Mouse (Mus musculus): Measurements from ENCODE around the gene Pik3c2g. TPM values are rescaled to one million over a fixed set of nuclear protein-coding genes. Genes with fewer than 3 reads are reported as not detected.

The Pik3c2g gene
- 0.02 and 0.04 TPM in 2 replicates for polyA plus RNA-seq (2012; rRNA removed)

GRCm38 (mm10) chr6:139586892-139587291, at the start of gene Pik3c2g:
Gene Pik3c2g, plus strand, starts transcription at chr6:139587221.
- H3K4me3 ChIP-seq (ENCODE audit: insufficient read depth, low read length): no peak within 1 kb of the TSS
- no peak within 1 kb of the TSS for H3K27ac ChIP-seq (ENCODE audit: insufficient read depth, low read length)
- TF ChIP-seq POLR2A (IDR thresholded peaks at IDR 0.05; ENCODE audit: extremely low read depth, insufficient read depth, low read length) (no peak), CTCF (IDR thresholded peaks at IDR 0.05; ENCODE audit: extremely low read depth, insufficient read depth, low read length) (no peak)
- H3K4me1 ChIP-seq (ENCODE audit: control insufficient read depth, insufficient read depth, low read length): no peaks in the 10 kb centered on the region

DNA sequence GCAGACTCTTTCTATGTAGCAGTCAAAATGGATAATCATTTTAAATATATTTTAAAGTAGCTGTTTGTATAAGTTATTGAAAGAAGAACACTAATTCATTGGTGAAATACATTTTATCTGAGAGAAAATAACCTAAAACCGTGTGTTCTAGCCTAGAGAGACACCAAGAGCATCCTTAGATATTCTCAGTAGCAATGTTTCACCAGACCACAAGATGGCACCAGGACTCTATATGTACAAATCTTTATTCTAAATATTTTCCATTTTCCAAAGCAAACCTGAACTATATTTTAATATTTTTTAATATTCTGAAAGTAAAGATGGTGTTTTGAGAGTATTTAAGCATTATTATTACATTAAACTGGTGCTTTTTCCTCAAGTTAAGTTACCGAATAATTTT, 48.6 kb upstream of the Pik3c2g start:
- TF ChIP-seq POLR2A (IDR thresholded peaks at IDR 0.05; ENCODE audit: extremely low read depth, insufficient read depth, low read length) (no peak), CTCF (IDR thresholded peaks at IDR 0.05; ENCODE audit: extremely low read depth, insufficient read depth, low read length) (0 out of 2 replicates have a peak, but pooled peaks have one; percentile 3)
- no peaks in the 10 kb centered on the region for H3K4me1 ChIP-seq (ENCODE audit: control insufficient read depth, insufficient read depth, low read length)

GRCm38 (mm10) chr6:139555537-139556179, 31.4 kb upstream of the Pik3c2g start:
- H3K4me3 ChIP-seq (ENCODE audit: insufficient read depth, low read length): no peak overlapping the region
- no peak for TF ChIP-seq POLR2A (IDR thresholded peaks at IDR 0.05; ENCODE audit: extremely low read depth, insufficient read depth, low read length)
- no peak for TF ChIP-seq CTCF (IDR thresholded peaks at IDR 0.05; ENCODE audit: extremely low read depth, insufficient read depth, low read length)

More for the DNA sequence above, 48.6 kb upstream of the Pik3c2g start:
- H3K27ac ChIP-seq (ENCODE audit: insufficient read depth, low read length): no peak overlapping the region
- H3K4me3 ChIP-seq (ENCODE audit: insufficient read depth, low read length): no peak overlapping the region

DNA sequence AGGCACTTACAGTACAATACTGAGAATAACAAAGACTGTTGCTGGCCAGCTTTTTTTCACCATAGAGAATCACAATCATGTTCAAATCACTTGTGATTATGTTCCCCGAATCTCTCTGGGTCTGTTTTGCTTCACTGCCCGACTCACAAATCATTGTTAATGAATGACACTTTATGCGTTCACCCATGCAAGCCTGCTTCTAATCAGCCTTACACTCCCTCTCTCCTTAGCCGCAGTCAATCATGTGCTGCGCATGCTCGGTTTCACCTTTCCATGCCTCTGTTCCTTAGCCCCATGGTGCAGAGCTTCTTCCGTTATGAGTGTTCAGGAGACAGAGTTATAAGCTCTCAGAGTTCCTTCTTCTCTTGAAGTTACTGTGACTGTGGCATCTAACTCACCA, 17.8 kb upstream of the Pik3c2g start:
- no peak overlapping the region for H3K4me3 ChIP-seq (ENCODE audit: insufficient read depth, low read length)
- no peak overlapping the region for H3K27ac ChIP-seq (ENCODE audit: insufficient read depth, low read length)
- H3K4me1 ChIP-seq (ENCODE audit: control insufficient read depth, insufficient read depth, low read length): no peaks in the 10 kb centered on the region
- TF ChIP-seq POLR2A (IDR thresholded peaks at IDR 0.05; ENCODE audit: extremely low read depth, insufficient read depth, low read length): no peak
- TF ChIP-seq CTCF (IDR thresholded peaks at IDR 0.05; ENCODE audit: extremely low read depth, insufficient read depth, low read length): no peak

More at GRCm38 (mm10) chr6:139555537-139556179, 31.4 kb upstream of the Pik3c2g start:
- Histone ChIP-seq H3K27ac (ENCODE audit: insufficient read depth, low read length) (no peak overlapping the region), H3K4me1 (ENCODE audit: control insufficient read depth, insufficient read depth, low read length) (no peaks in the 10 kb centered on the region)

DNA sequence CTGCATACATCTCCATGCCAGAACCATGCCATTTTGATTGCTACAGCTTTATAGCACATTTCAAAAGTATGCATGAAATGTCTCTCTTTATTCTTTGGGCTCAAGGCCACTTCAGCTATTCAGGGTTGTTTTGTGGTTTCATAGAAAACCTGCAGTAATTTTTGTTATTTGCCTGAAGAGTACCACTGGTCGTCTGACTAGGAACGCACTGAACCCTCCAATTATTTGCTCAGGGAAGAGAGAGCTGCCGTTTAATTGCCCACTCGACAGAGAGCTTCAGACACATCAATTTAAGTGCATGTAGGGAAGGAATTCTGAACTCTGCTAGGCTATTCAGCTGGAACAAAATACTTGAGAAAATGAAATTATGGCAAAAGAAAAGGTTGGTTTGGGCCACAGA, 11.2 kb upstream of the Pik3c2g start:
- Histone ChIP-seq H3K4me1 (ENCODE audit: control insufficient read depth, insufficient read depth, low read length) (no peaks in the 10 kb centered on the region), H3K4me3 (ENCODE audit: insufficient read depth, low read length) (no peak overlapping the region), H3K27ac (ENCODE audit: insufficient read depth, low read length) (no peak overlapping the region)
- no peak for TF ChIP-seq CTCF (IDR thresholded peaks at IDR 0.05; ENCODE audit: extremely low read depth, insufficient read depth, low read length)
- no peak for TF ChIP-seq POLR2A (IDR thresholded peaks at IDR 0.05; ENCODE audit: extremely low read depth, insufficient read depth, low read length)

- TF ChIP-seq CTCF (IDR thresholded peaks at IDR 0.05; ENCODE audit: extremely low read depth, insufficient read depth, low read length) (no peak), POLR2A (IDR thresholded peaks at IDR 0.05; ENCODE audit: extremely low read depth, insufficient read depth, low read length) (no peak)
- no peak overlapping the region for H3K27ac ChIP-seq (ENCODE audit: insufficient read depth, low read length)
- H3K4me1 ChIP-seq (ENCODE audit: control insufficient read depth, insufficient read depth, low read length): no peaks in the 10 kb centered on the region
- H3K4me3 ChIP-seq (ENCODE audit: insufficient read depth, low read length): no peak overlapping the region
Observed at GRCm38 (mm10) chr6:139576261-139577014, 10.6 kb upstream of the Pik3c2g start.

DNA sequence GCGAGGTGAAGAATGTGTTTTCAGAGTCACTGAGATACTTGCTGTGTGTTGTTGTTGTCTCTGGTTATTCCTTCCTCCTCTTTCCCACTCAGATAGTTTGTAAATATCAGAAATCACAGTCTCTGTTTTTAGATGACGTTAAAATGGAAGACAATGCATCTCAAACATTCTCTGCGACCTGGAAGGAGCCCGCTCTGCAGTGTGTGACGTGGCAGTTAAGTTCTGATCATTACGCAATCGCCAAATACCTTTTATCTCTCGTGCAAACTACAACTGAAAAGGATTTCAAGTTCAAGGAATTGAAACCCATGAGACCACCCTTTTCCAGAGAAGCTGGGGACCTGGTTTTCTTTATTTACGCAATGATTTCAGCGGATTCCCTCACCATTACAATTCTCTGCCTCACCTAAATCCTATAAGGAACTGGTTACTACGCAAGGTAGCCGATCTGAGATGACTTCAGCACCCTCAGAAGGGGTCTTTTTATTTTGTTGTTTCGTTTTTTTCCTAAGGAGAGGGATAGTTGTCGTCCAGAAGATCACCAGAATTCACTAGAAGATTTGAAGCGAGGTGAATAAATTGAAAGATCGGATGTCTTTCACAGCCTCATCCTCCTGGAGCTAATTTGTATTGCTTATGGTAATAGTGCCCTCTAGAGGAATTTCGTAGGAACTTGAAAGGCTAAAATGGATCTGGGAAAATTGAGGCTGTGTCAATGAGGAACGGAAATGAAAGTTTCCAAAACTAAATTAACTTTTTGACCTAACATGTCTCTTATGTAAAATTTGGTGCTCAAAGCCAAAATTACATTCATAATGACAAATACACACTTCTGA, 9.8 kb upstream of the Pik3c2g start:
- no peak overlapping the region for H3K27ac ChIP-seq (ENCODE audit: insufficient read depth, low read length)
- H3K4me1 ChIP-seq (ENCODE audit: control insufficient read depth, insufficient read depth, low read length): no peaks in the 10 kb centered on the region
- H3K4me3 ChIP-seq (ENCODE audit: insufficient read depth, low read length): no peak overlapping the region
- TF ChIP-seq POLR2A (IDR thresholded peaks at IDR 0.05; ENCODE audit: extremely low read depth, insufficient read depth, low read length): no peak
- peak; percentile 33 for TF ChIP-seq CTCF (IDR thresholded peaks at IDR 0.05; ENCODE audit: extremely low read depth, insufficient read depth, low read length)

DNA sequence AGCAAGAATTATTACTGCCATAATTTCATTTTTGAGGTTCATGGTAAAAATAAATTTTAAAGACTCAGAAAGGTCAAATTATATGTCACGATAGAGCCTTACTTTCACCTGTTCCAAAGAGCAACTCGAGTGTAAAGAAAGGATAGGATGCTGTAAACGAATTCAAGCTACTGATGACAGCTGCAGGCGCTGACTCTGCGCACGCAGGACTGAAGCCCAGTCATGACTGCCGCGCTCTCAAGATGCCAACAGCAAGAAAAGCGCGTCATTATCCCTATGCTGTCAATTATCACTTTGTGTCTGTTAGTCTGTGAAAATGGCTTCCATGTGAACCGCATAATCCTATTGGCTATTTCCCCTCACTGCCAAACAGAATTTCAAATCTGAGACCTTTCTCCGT, 457 bp downstream of the Pik3c2g start:
- TF ChIP-seq CTCF (IDR thresholded peaks at IDR 0.05; ENCODE audit: extremely low read depth, insufficient read depth, low read length) (no peak), POLR2A (IDR thresholded peaks at IDR 0.05; ENCODE audit: extremely low read depth, insufficient read depth, low read length) (no peak)
- no peak overlapping the region for H3K4me3 ChIP-seq (ENCODE audit: insufficient read depth, low read length)
- no peak overlapping the region for H3K27ac ChIP-seq (ENCODE audit: insufficient read depth, low read length)
- H3K4me1 ChIP-seq (ENCODE audit: control insufficient read depth, insufficient read depth, low read length): no peaks in the 10 kb centered on the region

DNA sequence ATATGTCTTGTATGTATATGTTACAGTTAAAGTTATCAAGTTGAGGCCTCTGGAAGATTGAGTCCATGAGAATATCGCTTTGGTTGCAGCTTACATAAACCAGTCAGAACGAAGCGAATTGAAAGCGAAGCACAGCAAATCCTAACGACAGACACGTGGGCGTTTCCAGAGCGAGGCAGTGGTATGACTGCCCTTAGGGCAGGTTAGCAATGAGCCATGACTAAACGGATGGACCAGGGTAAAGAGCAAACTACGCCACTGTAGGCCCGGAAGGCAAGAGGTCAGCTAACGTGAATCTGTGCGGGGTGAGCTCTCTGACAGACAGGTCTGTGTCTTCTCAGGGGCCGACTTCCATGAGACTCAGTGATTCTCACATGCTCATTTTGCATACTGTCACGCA, 1.4 kb downstream of the Pik3c2g start:
- Histone ChIP-seq H3K27ac (ENCODE audit: insufficient read depth, low read length) (no peak overlapping the region), H3K4me1 (ENCODE audit: control insufficient read depth, insufficient read depth, low read length) (no peaks in the 10 kb centered on the region), H3K4me3 (ENCODE audit: insufficient read depth, low read length) (no peak overlapping the region)
- no peak for TF ChIP-seq POLR2A (IDR thresholded peaks at IDR 0.05; ENCODE audit: extremely low read depth, insufficient read depth, low read length)
- TF ChIP-seq CTCF (IDR thresholded peaks at IDR 0.05; ENCODE audit: extremely low read depth, insufficient read depth, low read length): no peak
